Mouse (Mus musculus): Measurements from ENCODE around the gene Snx30.

DNA sequence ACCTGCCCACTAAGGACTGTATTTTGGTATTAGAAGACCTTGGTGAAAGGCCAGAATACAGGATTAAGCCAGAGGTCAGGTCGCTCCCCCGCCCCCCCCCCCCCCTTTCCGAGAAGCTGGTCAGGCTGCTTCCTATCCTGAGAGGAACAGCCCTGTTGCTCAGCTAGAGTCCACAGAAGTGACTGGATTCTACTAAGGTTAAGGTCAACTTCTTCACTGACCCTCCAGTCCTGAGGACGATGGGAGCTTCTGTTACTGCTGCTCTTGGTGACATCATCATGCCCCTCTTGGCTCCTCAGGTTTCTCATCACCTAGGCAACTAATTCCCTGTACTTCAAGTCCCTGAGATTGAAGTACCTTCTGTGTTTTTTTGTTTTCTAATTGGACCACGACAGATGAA is 10.4 kb downstream of the Snx30 start:
- TF ChIP-seq CTCF (IDR thresholded peaks at IDR 0.05; ENCODE audit: borderline replicate concordance, control insufficient read depth, extremely low read depth, insufficient read depth, low read length, poor library complexity) (no peak), POLR2A (IDR thresholded peaks at IDR 0.05; ENCODE audit: control insufficient read depth, extremely low read depth, insufficient read depth, low read length, poor library complexity) (no peak)
